Mouse (Mus musculus): ENCODE measurements at regions not wholly inside any gene's neighbourhood (a gene's known extent, or its start where the extent isn't known, plus 50 kb on each side); places are given as distances from the start of the nearest gene placed in this dataset.
A peak's percentile ranks its signal among the peaks of the same experiment; 100 is the strongest.

DNA sequence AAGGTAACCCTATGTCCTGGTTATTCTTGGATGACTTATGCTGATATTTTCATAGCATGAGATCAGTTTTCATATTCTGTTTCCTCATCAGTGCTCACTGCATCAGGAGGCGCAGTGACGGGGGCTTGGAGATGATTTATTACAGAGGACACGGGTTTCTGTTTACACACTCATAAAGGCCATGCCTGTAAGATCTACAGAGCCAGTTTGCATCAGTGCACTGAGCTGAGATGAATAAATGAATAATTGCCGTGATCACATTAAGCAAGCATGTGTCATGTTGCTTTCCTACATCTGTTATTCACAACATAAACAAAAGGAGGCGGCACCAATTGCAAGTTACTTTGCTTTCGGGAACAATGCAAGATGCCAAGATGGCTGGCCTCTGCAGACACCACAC is 271.6 kb downstream of the Rnf144a start:
- no peak for DNase-seq

DNA sequence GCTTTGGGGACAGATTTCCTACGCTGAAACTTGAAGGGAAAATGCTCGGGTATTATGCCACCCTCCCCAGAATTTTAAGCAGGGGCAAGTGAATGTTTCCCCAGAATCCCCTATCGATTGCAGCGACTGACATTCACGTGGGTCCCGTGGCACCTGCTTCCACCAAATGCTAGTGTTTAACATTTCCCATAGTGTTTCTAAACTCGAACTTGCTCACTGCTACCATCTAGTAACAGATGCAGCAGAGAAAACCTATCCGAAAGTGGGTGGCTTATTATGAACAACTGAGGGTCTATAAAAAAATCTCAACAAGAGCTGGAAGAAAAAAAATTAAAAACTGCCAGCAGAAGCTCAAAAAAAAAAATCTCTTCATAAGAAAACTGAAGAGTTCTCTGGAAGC is 284.2 kb downstream of the Rnf144a start:
- no peak for DNase-seq

DNA sequence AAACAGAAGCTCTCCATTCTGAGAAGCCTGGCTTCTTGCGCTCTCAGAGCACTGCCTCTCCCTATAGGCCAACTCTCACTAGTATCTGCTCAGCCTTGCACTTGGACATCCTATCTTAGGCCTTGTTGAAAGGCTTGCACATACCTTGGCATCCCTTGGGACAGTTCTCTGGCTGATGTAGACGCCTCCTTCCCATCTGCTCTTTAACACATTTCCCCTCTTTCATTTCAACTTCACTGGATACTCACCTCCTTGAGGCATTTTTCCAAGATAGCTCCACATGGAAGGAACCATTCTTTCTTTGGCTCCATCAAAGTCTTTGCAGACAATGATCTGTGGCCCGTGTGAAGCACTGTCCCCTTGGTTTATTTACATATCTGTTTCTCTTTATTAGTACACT is 285.0 kb downstream of the Rnf144a start:
- no peak for DNase-seq

DNA sequence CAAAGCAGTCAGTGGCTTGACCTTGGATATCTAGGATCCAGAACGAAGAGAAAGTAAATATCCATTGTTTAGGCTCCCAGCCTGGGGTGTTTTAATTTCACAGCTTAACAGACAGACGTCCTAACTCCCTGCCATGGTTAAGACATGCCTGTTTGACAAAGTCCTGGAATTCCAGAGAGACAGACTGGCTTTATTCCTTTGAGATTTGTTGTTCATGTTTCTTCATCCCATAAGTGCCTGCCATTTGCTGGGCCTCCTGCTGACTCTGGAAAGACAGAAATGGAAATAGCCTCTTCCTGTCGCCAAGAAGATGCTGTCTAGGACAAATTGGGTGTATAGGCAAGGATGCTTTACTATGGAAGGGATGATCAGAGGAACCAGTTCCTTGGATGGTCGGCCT is 285.5 kb downstream of the Rnf144a start:
- no peak for DNase-seq

DNA sequence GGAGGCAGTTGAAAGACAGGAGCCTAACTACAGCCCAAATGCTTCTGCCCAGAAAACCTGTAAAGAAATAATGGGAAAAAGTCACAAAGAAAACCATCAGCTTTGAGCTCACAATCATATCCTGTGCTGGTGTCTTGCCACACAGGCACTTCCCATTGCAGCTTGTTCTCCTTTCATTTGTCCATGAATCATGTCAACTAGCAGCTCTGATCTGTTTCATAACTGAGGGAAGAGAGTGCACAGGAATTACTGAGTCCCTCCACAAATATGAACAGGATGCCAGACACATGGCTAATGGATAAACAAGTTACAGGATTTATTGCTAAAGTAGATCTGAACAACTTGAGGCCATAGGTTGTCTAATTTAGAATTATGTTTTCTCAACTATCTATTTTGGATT is 286.2 kb downstream of the Rnf144a start:
- DNase-seq: no peak

DNA sequence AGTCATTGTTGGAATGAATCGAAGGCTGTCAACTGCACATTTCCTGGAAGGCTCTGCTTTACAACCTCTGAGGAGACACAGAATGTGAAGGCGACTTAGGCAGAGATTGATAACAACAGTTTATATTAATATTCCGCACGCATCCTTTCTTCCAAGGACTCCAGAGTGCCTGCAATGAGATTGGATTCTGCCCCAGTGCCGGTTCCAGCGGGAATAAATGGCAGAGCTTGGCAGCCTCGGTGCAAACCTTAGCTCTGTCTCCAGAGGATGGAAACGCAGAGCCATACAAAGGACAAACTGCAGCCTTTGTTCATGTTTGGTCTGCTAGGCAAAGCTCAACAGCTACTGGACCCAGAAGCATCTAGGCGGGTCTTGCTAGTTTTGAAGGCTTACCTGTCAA is 288.8 kb downstream of the Rnf144a start:
- no peak for DNase-seq

DNA sequence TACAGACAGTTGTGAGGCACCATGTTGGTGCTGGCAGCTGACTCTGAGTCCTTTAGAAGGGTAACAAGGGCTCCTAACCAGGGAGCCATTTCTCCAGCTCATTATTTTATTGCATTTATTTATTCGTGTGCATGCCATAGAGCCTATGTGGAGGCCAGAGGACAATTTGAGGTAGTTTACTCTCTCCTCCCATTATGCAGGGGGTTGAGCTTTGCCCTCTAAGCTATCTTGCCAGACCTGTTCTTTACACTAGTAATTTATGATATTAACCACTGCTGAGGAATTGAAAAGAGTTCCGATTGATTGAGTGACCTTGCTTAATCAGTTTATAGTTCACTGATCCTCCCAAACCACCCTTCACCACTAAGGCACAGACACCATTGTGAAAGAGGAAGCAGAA is 290.8 kb downstream of the Rnf144a start:
- DNase-seq: no peak

DNA sequence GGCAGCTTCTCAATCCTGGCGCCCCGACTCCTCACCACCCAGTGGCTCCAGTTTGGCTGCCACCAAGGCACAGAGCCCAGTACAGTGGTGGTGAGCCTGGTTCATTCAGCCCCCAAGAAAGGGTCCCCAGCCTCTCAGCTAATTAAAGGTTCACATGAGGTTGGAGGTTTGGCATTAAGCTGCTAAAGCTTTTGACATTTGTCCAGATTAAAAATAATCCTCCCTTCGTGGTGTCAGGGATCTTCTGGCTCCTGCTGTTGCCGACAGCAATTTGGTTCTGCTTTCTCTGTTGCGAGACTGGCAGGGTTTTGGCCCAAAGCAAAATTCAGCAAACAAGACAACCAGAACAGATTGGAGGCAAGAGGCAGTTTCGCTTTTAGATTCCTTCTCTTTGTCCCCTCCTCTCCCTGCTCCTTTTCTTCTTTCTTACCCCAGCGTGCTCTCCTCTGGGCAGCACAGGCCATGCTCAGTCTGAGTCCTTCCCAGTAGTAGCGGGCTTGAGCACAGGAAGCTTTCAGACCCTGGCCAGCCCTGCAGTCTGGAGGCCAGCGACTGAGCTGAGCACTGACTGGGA is 299.6 kb downstream of the Rnf144a start:
- peak; percentile 22 to 24 for DNase-seq

DNA sequence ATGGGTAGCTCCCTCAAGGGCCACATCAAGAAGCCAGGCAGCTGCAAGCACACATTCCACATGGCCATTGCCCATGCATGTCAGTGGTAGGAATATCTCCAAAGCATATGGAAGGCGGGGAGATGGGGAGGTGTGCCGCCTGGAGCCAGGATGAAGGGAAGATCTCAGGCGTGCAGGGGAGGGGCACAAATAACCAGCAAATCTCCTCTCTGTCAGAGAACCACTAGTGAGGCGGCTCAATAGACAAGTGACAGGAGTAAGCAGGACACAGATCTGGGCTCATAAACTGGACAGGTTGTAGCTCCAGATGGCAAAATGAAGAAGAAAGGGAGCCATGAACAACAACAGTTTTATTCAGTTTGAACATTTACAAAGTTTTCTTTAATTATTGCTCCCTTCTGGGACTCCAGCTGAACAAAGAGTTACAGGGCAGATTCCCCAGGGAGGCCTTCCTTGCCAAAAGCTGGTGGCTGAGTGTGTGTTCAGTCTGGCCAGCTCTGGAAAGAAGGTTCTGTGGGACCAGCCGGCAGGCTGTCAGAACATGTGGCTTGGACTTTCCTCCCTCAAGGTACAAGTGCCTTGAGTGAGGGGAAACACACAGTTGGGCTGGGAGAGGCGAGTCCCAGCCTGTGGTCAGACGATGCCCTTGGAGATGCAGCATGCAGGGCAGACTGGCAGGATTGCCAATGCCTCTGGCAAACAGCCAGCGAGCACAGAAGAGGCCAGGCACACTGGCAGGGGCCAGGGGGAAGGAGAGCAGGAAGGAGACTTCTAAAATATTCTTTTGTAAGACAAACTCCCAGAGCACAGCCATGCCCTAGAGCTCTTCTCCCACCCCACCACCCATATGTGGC is 302.7 kb downstream of the Rnf144a start:
- DNase-seq: peak; percentile 60 to 63

DNA sequence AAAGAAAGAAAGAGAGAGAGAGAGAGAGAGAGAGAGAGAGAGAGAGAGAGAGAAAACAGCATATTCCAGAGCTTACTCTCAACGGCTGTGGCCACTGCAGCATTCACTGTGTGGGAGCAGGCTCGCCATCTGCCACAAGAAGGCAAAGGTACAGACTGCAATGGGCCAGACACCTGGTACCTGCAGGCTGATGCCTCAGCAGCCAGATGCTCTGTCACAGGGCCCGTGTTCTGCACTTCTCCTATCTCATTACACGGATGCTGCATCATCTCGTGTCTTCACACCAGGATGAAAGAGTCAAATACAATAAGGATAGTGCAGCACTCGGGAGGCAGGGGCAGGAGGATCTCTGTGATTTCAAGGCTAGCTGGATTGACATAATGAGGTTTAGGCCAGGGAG is 305.2 kb downstream of the Rnf144a start:
- no peak for DNase-seq

DNA sequence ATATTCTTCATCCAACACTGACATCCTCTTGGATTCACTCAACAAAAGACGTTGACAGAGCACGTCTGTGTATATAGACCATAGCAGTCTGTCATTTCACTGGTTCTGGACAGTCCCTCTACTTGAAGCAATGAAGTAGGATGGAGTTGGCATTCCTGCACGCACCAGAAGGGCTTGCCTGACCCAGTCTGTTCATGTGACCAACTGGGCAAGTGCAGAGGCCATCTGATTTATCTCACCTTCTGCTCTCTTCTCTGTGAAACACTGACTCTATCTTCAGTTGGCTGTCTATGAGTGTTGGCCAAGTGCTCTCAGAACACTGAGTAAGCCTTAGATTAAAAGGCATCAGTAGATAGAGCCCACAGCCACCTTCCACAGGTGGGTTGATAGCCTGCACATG is 310.7 kb downstream of the Rnf144a start:
- no peak for DNase-seq

DNA sequence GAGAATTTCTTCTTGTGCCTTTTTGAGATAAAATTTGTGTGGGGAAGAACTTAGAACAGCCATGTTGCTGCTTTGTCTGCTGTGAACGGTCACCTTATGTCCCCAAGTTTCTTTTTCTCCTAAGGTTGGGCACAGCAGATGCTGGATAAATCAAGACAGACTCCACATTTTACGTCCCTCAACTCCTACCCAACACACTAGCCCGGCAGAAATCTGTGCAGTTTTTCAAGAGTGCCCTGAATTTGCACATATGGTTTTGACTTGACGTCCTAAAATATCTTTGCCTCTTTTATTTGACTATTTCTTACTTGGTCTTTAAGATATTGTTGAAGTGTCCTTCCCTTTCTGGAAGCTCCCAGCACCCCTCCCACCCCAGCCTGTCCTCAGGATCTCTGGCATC is 312.7 kb downstream of the Rnf144a start:
- no peak for DNase-seq

DNA sequence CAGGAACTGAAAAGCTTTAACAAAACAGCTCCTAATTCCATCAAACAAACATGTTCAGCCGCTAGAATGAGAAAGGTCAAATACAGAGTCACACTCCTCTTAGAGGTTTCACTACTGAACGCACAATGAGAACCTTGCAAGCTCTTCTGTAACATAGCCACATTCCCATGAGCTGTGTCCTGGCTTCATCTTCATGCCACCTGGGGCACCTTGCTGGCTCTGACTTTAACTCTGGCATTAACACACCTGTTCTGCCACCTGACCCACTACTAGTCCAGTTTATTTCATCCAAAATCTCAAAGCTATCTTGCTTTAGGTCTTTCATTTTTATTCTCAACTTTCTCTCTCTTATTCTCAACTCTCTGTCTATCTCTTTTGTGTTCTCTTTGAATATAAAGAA is 314.9 kb downstream of the Rnf144a start:
- DNase-seq: no peak

DNA sequence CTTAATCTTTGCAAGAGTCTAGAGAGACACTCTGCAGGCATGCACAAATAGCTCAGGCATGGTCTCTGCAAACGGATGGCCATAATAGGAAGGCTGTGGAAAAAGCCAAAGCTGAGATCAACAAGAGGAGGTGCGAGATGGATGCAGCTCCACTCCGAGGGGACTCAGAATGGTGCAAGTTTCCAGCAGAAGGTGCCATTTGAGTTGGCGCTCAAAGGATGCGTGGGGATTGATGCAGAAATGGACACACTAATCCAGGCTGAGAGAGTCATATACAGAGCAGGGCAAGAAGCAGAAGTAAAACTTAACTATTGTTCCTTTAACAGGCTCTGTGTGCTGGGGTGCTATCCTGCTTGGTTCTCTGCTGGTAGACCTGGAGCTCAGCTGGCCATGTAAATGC is 315.9 kb downstream of the Rnf144a start:
- no peak for DNase-seq

DNA sequence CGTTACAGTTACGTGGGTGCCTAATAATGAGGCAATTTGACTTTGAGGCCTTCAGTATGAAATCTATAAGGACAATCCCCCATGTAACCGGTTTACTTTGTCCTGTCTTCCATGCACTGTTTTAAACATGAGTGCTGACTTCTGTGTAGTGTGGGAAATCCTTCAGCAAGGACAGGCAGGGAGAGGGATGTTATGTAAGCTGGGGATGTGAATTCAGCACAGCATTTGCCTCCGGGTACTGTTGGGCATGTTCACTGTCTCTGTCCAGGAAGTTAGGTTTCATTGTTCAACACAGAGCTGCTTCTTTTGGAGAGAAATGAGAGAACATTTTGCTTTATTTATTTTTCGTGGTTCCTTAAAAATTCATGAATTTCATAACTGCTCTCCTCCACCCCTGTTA is 322.7 kb downstream of the Rnf144a start:
- DNase-seq: no peak

DNA sequence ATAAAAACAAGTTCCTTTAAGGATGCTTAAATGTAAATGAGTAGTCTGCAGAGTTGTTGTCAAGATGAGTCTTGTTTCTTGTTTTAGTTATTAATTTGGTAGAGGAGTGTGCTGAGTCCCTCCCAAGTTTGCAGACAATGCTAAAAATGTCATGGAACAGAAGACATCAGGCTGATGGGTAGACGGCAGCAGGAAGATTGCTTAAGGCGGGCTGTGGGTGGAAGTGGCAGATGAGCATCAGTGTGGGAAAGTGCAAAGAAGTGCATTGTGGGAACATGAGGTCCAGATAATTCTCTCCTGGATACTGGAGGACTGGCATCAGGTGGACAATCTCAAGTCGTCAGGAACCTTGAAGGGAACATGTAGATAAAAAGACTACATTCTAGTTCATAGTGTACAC is 323.2 kb downstream of the Rnf144a start:
- no peak for DNase-seq

DNA sequence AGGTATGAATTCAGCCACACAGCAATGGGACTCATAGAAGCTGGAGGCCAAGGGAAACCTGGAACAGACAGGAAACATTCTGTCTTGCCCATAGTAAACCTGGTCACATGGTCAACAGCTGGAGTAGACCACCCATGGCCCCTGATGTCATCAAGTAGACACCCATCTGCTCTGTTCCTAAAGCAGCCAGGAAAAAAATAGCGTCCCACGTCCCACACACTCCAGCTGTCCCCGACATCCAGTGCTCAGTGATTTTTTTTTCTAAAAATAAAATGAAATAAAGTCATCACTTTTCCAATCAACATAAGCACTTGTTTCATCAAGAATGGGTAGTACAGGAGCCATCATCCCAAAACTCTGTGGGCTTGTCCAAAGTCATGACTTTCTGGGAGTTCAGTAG is 326.7 kb downstream of the Rnf144a start:
- DNase-seq: no peak

DNA sequence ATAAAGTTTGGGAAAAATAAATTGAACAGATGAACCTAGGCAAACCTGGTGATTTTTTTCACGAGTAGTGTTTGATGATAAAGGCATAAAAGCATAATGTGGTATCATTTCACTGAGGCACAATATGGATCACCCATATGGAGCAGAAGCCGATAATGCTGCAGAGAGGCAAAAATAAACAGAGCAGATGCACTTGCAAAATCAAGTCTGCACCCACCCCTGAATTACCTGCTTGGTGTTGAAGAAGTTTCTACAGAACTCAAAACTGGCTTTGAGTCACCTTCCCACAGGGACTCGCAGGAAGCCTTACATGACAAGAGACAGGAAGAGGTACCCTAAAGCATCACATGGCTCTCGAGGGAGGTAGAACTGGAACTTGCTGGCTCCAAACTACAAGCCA is 328.1 kb downstream of the Rnf144a start:
- DNase-seq: no peak

DNA sequence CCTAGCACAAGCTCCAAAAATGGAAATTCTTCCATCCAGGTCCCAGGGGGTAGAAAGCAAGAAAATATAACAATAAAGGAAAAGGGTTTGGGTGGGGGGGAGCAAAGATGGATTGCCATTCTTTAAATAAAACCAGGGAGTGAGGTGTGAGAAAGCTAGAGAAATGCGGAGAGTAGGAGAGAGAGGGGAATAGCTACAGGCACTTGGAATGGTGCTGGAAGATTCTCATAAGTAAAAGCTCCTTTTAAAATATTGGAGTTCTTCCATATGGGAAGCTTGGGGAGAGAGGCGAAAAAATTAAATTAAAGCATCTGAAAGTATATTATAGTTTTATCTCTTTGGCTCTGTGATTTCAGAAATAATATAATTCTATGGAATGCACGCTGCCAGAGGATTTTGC is 328.6 kb downstream of the Rnf144a start:
- no peak for DNase-seq

DNA sequence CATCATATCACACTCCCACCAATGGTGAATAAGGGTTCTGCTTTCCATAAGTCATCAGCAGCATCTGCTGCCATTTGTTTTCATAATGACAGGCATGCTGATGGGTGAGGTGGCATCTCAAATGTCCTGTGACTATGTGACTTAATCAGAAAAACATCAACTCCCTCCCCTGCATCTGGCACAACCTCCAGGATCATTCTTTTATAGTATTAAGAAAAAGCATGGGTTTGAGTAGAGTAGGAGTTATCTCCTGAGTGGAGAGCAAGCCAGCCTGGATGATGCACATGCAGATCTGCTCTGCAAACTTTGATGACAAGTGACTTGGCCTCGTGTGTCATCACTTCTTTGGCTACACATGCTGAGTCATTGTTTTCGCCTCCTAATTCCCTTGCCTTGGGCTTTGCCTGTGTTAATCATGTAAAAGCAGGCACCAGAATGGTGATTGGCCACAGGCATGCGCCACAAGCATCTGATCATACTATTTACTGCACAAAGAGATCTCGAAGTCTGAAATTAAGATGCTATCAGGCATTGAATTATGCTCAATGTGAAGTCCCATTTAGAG is 335.9 kb downstream of the Rnf144a start:
- DNase-seq: no peak

DNA sequence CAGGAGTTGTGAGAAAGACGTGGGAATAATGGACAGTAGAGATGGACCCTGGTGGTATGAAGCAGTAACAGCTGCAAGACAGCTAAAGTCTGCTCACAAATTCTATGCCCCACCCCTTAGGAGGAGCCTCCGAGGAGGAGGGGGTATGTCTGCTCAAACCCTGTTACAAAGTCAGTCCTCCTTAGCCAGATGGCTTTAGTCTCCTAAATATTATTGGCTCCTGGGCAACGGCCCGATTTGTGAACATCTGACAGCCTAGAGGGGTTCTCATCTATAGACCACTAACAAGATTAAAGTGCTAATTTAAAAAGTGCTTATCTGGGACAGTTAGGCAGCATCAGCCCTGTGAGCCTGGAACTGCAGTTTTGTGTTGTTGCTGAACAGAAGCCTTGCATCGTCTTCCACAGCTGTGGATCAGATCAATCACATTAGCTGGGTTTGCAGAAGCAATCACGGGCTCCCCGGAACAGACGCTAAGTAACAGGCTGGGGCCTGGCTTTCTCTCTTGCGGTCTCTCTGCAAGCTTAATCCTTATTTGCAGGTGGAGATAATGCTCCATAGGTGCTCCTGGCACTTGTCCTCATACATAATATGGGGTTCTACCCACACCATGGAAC is 339.3 kb downstream of the Rnf144a start:
- no peak for DNase-seq

DNA sequence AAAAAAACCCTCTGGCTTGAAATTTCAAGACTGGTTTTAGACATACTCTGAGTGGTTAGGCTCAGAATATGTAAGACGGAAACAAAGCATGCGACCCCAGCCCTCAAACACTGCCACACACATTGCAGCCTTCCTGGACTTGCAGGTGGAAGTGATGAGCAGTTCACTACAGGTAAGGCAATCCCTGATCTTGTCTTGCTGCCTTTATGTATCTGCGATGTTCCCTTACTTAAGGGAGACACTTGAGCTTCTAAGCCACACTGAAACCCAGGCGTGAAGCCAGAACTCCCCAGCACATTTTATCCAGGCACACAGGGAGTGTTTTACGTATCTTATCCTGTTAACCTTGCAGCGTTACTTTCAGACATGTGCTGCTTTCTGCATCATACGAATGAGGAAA is 342.9 kb downstream of the Rnf144a start:
- no peak for DNase-seq

DNA sequence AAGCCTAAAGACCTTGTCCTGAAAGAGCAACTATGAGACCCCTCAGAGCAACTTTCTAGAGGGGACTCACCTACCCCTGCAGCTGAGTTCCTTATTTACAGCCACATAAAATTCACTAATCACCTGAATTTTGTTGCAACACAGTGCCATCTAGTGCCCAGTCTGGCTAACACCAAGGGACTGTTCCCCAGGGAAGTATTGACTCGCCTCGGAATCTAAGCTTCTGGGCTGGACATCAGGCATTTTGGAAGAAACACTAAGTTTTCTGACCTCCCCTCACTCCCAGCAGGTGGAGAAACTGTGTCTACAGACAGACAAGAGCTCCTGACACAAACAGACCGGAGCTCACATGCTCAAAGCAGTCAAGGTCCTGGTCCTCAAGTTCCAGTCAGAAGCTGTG is 343.4 kb downstream of the Rnf144a start:
- peak; percentile 45 to 76 for DNase-seq

DNA sequence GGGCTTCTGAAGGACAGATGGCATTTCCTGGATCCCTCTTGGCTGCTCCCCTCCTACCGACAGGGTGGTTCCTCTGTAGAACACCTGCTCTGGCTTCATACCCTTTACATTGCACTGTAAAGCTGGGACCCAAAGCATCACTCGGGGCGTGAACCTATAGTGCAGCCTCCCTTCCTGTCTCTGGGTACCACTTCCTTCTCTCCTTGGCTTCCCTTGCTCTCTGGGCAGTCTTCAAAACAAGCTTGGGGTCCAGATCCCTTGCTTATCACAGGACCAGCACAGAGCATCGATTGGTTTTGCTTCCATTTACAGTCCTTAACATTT is 346.4 kb downstream of the Rnf144a start:
- no peak for DNase-seq

Data from heart, adult 18-20 months (tissue).